Comparison of ENCODE assay signal across 11 mouse cellular contexts in genomic region chr4:131719151-131719550, GRCm38 (mm10).
DNase-seq lines count a peak whose midpoint lies in the region.
"Had no signal": no experiment of that assay in that cellular context is flagged by ENCODE, and none has a peak within 500 bp of the region (broad histone marks: within the 10 kb centered on the region; RNA-seq: fewer than 3 reads in every experiment).

No protein-coding gene starts in this region.

- intact Hi-C loops in left cerebral cortex, postnatal 4 days (cut with DNase I) = no loop called here
- intact Hi-C loops in gastrocnemius, postnatal 36 days (cut with DNase I) = no loop called here

- DNase-seq in cerebellum, adult 9-11 months = peak; percentile 16
- no peak for DNase-seq in cerebellum, postnatal 4 days (ENCODE audit: low spot score in 2 of 2)
- DNase-seq in right cerebral cortex, adult 18-20 months = peak; percentile 77
- DNase-seq in right cerebral cortex, postnatal 4 days = no peak
- peak; percentile 15 for DNase-seq in left cerebral cortex, postnatal 4 days
- no peak for DNase-seq in gastrocnemius, postnatal 36 days
- no peak for DNase-seq in thymus, postnatal 36 days
- no peak for DNase-seq in natural killer cell, adult 2 months (ENCODE audit: low spot score in 2 of 2)
- DNase-seq: adrenal gland, adult 8-10 months; gastrocnemius, adult 2 months; kidney, postnatal 10 days had no signal

Comparison
In these comparisons a context has a peak if more than half of its experiments do, and no peak if none do; other contexts are left out.
1. DNase-seq: peak in cerebellum, adult 9-11 months (single experiment), right cerebral cortex, adult 18-20 months (single experiment) and left cerebral cortex, postnatal 4 days (single experiment); none in cerebellum, postnatal 4 days (0 of 2), right cerebral cortex, postnatal 4 days (single experiment), gastrocnemius, postnatal 36 days (0 of 2), thymus, postnatal 36 days (0 of 2) and natural killer cell, adult 2 months (0 of 2).